Mouse (Mus musculus) kidney, postnatal 0 days (tissue): Measurements from ENCODE around the gene Mrap2. TPM values are rescaled to one million over a fixed set of nuclear protein-coding genes. Genes with fewer than 3 reads are reported as not detected.

Experiments used
- ATAC-seq: fragments of 200-750 bp; cut with Nextera tagmentation; replicated peaks from 2 replicates; pipeline ENCODE4 v1.8.0; 2017; ENCODE audit warnings: low read depth, moderate number of reproducible peaks, moderate TSS enrichment, moderate library complexity; ENCODE audit not compliant: low FRiP score
- DNase-seq: peaks from one replicate; pipeline ENCODE4 v3.0.0-alpha.2; 2016; ENCODE audit warnings: low spot score
- H3K27ac ChIP-seq: fragments of 300-500 bp; sonication (generic); 2 replicates; pipeline ENCODE4 v1.5.1; 2014; ENCODE audit warnings: mild to moderate bottlenecking
- H3K27me3 ChIP-seq: fragments of 300-500 bp; sonication (generic); 2 replicates; pipeline ENCODE4 v1.6.1; 2014; ENCODE audit warnings: low read length, mixed read lengths; ENCODE audit not compliant: insufficient read depth
- H3K36me3 ChIP-seq: fragments of 300-500 bp; sonication (generic); 2 replicates; pipeline ENCODE4 v1.6.1; 2014; ENCODE audit warnings: low read length, mixed read lengths; ENCODE audit not compliant: insufficient read depth
- H3K4me1 ChIP-seq: fragments of 300-500 bp; sonication (generic); replicated peaks from 2 replicates; pipeline ENCODE4 v1.6.1; 2014; ENCODE audit warnings: antibody characterized with exemption, low read length, mixed read lengths; ENCODE audit not compliant: insufficient read depth
- H3K4me2 ChIP-seq: fragments of 300-500 bp; sonication (generic); 2 replicates; pipeline ENCODE4 v1.6.1; 2014; ENCODE audit warnings: mild to moderate bottlenecking, low read length, moderate library complexity, mixed read lengths
- H3K4me3 ChIP-seq: fragments of 300-500 bp; sonication (generic); replicated peaks from 2 replicates; pipeline ENCODE4 v1.5.1; 2014; ENCODE audit warnings: low read depth, low read length
- H3K9ac ChIP-seq: fragments of 300-500 bp; sonication (generic); 2 replicates; pipeline ENCODE4 v1.6.1; 2014; ENCODE audit warnings: low read depth, low read length
- H3K9me3 ChIP-seq: fragments of 300-500 bp; sonication (generic); replicated peaks from 2 replicates; pipeline ENCODE4 v1.6.1; 2016; ENCODE audit warnings: low read length, inconsistent platforms, mixed read lengths
- CTCF ChIP-seq: IDR thresholded peaks from 2 replicates; pipeline ENCODE4 v1.5.1; 2016; ENCODE audit warnings: antibody characterized with exemption, low read depth, mild to moderate bottlenecking, moderate library complexity
- WGBS: fragments of 180-500 bp; shearing (Covaris S2); extraction: QIAGEN DNeasy Blood & Tissue Kit; methylation state at CpG from one replicate; pipeline ENCODE4 v1.1.7; 2014; 5-methylcytosine and 5-hydroxymethylcytosine counted together
- polyA plus RNA-seq: library from polyadenylated mRNA; unstranded; fragments of >200 nt; fragmentation: Nextera tagmentation; extraction: Ambion mirVana; gene quantifications from 2 replicates; pipeline ENCODE4 v1.2.1, GENCODE M21; 2015

The Mrap2 gene
- polyA plus RNA-seq, 1 experiment from 2014 or later, result 0.05 TPM

GRCm38 (mm10) chr9:87198036-87198435, 53.9 kb downstream of the Mrap2 start:
- no peak for TF ChIP-seq CTCF
- H3K9ac ChIP-seq, result no peak overlapping the region
- ATAC-seq (no peak), DNase-seq (no peak)
- H3K36me3 ChIP-seq, result peaks cover 19% of the 10 kb centered on the region
- no peak overlapping the region for H3K4me3 ChIP-seq
- 89% methylated on average over 6 of the region's 6 CpGs for WGBS
- no peaks in the 10 kb centered on the region for H3K4me1 ChIP-seq
- H3K27ac ChIP-seq, result no peak overlapping the region
- H3K9me3 ChIP-seq, result no peaks in the 10 kb centered on the region
- no peak overlapping the region for H3K4me2 ChIP-seq
- H3K27me3 ChIP-seq, result no peaks in the 10 kb centered on the region

DNA sequence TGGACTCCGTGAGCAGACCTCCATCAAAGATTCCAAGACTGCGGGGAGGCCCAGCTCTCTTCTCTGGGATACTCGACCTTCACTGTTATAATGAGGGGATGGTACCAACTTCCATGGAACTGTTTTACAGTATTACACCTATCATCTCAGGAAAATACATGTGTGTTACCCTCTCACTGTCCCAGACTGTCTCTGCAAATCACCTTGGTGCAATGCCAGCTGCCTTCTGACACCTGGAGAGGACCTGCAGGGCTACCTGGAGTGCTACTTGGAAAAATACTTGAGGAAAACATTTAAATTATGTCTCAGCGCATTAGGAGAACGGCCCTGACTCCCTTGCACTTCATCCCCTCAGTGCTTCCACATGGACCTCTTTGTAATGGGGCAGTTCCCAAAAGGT, 56.3 kb downstream of the Mrap2 start:
- ATAC-seq (no peak), DNase-seq (no peak)
- peaks cover 29% of the 10 kb centered on the region; the same call in 1 of the 2 replicates for H3K36me3 ChIP-seq
- 91% methylated on average over 5 of the region's 5 CpGs for WGBS
- no peak overlapping the region for H3K9ac ChIP-seq
- no peaks in the 10 kb centered on the region for H3K4me1 ChIP-seq
- no peak overlapping the region for H3K27ac ChIP-seq
- no peak overlapping the region for H3K4me3 ChIP-seq
- no peaks in the 10 kb centered on the region for H3K9me3 ChIP-seq
- no peaks in the 10 kb centered on the region for H3K27me3 ChIP-seq
- H3K4me2 ChIP-seq, result no peak overlapping the region
- no peak for TF ChIP-seq CTCF

- no peak for ATAC-seq
- Histone ChIP-seq H3K9me3 (no peaks in the 10 kb centered on the region), H3K4me1 (no peaks in the 10 kb centered on the region), H3K4me3 (no peak overlapping the region), H3K4me2 (no peak overlapping the region), H3K27ac (no peak overlapping the region), H3K27me3 (no peaks in the 10 kb centered on the region), H3K9ac (no peak overlapping the region), H3K36me3 (peaks cover 29% of the 10 kb centered on the region; the same call in 1 of the 2 replicates)
- WGBS, result 98% methylated on average over 4 of the region's 4 CpGs
- no peak for DNase-seq
- TF ChIP-seq CTCF, result no peak
Observed at GRCm38 (mm10) chr9:87200919-87201318, 56.8 kb downstream of the Mrap2 start.

- H3K36me3 ChIP-seq, result peaks cover 28% of the 10 kb centered on the region; the same call in 1 of the 2 replicates
- no peak overlapping the region for H3K4me3 ChIP-seq
- no peaks in the 10 kb centered on the region for H3K4me1 ChIP-seq
- no peak for TF ChIP-seq CTCF
- H3K4me2 ChIP-seq, result no peak overlapping the region
- H3K27me3 ChIP-seq, result no peaks in the 10 kb centered on the region
- H3K27ac ChIP-seq, result no peak overlapping the region
- ATAC-seq (no peak), DNase-seq (no peak)
- WGBS, result 89% methylated on average over 6 of the region's 6 CpGs
- H3K9ac ChIP-seq, result no peak overlapping the region
- H3K9me3 ChIP-seq, result no peaks in the 10 kb centered on the region
Observed at GRCm38 (mm10) chr9:87202431-87202830, 58.3 kb downstream of the Mrap2 start.

- Histone ChIP-seq H3K4me3 (no peak overlapping the region), H3K9me3 (no peaks in the 10 kb centered on the region), H3K9ac (no peak overlapping the region), H3K27me3 (no peaks in the 10 kb centered on the region), H3K4me2 (no peak overlapping the region), H3K27ac (no peak overlapping the region), H3K4me1 (no peaks in the 10 kb centered on the region), H3K36me3 (peaks cover 24% of the 10 kb centered on the region)
- DNase-seq (no peak), ATAC-seq (no peak)
- WGBS, result 74% methylated on average over 9 of the region's 9 CpGs
- TF ChIP-seq CTCF, result no peak
Observed at GRCm38 (mm10) chr9:87210830-87211339, 66.8 kb downstream of the Mrap2 start.

DNA sequence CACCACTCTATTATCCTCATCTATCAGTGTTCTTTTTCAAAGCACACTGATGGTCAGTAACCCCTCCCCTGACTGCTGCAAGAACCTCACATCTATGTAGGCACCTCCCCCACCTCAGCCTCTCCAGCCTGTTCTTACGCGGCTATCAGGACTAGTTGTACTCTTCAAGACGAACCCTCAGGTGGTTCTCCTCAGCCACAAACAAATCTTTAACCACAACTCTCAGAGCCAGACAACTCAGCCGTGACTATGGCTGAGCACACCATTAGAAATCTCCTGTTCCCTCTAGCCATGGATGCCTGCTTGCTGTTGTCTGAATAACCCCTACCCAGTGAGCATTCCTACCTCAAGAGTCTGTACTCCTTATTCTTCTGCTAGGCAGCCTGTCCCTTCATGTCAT, 69.1 kb downstream of the Mrap2 start:
- no peak for TF ChIP-seq CTCF

More for the DNA sequence above, 69.1 kb downstream of the Mrap2 start:
- no peak overlapping the region for H3K4me3 ChIP-seq
- no peaks in the 10 kb centered on the region for H3K4me1 ChIP-seq
- no peak overlapping the region for H3K9ac ChIP-seq
- DNase-seq (peak; percentile 1), ATAC-seq (peak; percentile 66; the same call in 1 of the 2 replicates)
- 57% methylated on average over 4 of the region's 4 CpGs for WGBS
- H3K36me3 ChIP-seq, result peaks cover 14% of the 10 kb centered on the region
- H3K27me3 ChIP-seq, result no peaks in the 10 kb centered on the region
- no peaks in the 10 kb centered on the region for H3K9me3 ChIP-seq
- no peak overlapping the region for H3K27ac ChIP-seq
- H3K4me2 ChIP-seq, result no peak overlapping the region

Other genes starting within 250 kb of the Mrap2 start
- gene Ripply2, start 128.8 kb upstream of the Mrap2 start, polyA plus RNA-seq, result 6.5 and 7.2 TPM in 2 replicates
- gene Cyb5r4, start 122.3 kb upstream of the Mrap2 start, polyA plus RNA-seq, result 79.2 and 79.3 TPM in 2 replicates
- gene Cep162, start 111.2 kb downstream of the Mrap2 start, polyA plus RNA-seq, result 3.7 and 4.2 TPM in 2 replicates